Mouse (Mus musculus): Measurements from ENCODE around the gene Tex45.

The Tex45 gene

DNA sequence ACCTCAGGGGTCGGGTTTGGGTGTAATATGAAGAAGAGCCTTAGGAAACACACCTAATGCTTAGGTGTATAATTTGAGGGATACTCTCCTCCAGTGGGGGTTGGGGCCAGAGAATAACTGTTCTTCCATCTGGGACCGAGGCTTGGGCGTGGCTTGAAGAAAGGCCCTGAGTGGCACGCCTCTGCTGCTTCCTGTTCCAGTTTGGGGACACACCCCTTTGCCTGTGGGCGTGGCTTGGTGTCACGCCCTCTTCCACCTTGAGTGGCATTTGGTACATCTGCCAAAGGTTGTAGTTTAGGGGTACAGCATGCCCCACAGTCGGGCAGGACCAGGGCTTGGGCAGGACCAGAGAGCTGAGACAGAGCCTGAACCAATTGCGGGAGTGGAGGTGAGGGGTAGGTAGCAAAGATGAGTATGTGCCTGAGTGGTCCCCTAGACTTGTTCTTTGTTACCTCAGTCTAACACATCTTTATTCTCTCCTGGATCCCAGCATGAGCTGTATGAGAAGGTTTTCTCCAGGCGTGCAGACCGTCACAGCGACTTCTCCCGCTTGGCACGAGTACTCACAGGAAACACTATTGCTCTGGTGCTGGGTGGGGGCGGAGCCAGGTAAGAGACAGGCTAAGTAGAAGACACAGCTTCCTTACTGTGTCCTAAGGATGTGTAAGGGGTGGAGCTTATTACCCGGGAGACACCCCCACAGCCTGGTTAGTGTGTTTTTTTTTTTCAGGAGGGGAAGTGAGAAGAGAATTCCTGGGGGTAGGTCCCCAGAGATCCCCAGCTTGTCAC is 65.6 kb downstream of the Tex45 start:
- no peak for DNase-seq (ENCODE audit: low spot score in 2 of 2)
